Mouse (Mus musculus): ENCODE results near the gene Btbd9. TPM values are rescaled to one million over a fixed set of nuclear protein-coding genes. Genes with fewer than 3 reads are reported as not detected.

Btbd9 gene
- polyA plus RNA-seq, 1 experiment from 2014 or later, result 27.6 TPM

DNA sequence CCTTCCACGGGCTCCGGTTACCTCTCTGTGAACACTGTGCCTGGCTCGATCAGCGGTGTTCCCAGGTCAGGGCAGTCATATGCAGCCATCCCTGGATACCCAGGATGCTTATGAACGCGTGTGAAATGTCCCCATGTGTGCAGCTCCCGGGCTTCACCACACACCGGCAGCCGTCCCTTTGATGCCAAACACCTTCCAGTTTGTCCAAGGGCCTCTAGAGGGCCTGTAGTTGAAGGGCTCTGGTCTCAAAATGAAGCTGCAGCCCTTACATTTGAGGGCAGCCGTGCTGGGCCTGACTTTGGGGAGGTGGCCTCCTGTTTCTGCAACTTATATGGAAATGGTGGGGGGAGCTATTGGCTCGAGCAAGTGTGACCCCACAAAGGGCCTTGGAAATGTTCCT, 353.9 kb downstream of the Btbd9 start:
- CTCF ChIA-PET, result interaction anchor here (1.1 kb wide), 1 partner anchor 11 kb away, joined by 3 read pairs; no protein-coding TSS in a partner anchor
- H3K27me3 ChIP-seq, result no peaks in the 10 kb centered on the region
- DNase-seq (ENCODE audit: low read depth, low spot score), result no peak
- POLR2A ChIA-PET, result no interaction called here
- in situ Hi-C loops (cut with MboI; ENCODE audit: low pct_unique_long_range_greater_than_20kb), result no loop called here
- ATAC-seq, result no peak
- no peak for TF ChIP-seq CTCF (IDR thresholded peaks at IDR 0.05)

GRCm38 (mm10) chr17:30221677-30222076, 354.6 kb downstream of the Btbd9 start:
- no peak for DNase-seq (ENCODE audit: low read depth, low spot score)
- in situ Hi-C loops (cut with MboI; ENCODE audit: low pct_unique_long_range_greater_than_20kb), result no loop called here
- ATAC-seq, result no peak
- no peaks in the 10 kb centered on the region for H3K27me3 ChIP-seq
- ChIA-PET CTCF (interaction anchor here (1.1 kb wide), 1 partner anchor 10 kb away, joined by 3 read pairs; no protein-coding TSS in a partner anchor), POLR2A (no interaction called here)
- no peak for TF ChIP-seq CTCF (IDR thresholded peaks at IDR 0.05)

GRCm38 (mm10) chr17:30215741-30216140, 360.5 kb downstream of the Btbd9 start:
- no peaks in the 10 kb centered on the region for H3K27me3 ChIP-seq
- CTCF ChIA-PET, result no interaction called here
- TF ChIP-seq CTCF (IDR thresholded peaks at IDR 0.05), result no peak
- POLR2A ChIA-PET, result no interaction called here
- ATAC-seq (no peak), DNase-seq (ENCODE audit: low read depth, low spot score) (no peak)
- in situ Hi-C loops (cut with MboI; ENCODE audit: low pct_unique_long_range_greater_than_20kb), result no loop called here

- no peak for ATAC-seq
- H3K27me3 ChIP-seq, result no peaks in the 10 kb centered on the region
- no peak for TF ChIP-seq CTCF (IDR thresholded peaks at IDR 0.05)
- ChIA-PET POLR2A (interaction anchor here (1.0 kb wide), 1 partner anchor 104 kb away, joined by 3 read pairs; no protein-coding TSS in a partner anchor), CTCF (interaction anchor here (1.6 kb wide), 1 partner anchor 11 kb away, joined by 4 read pairs; no protein-coding TSS in a partner anchor)
- in situ Hi-C loops (cut with MboI; ENCODE audit: low pct_unique_long_range_greater_than_20kb), result no loop called here
- no peak for DNase-seq (ENCODE audit: low read depth, low spot score)
These were observed 361.9 kb downstream of the Btbd9 start for GRCm38 (mm10) chr17:30214393-30214792.

- no peak for ATAC-seq
- CTCF ChIA-PET, result interaction anchor here (1.0 kb wide), 1 partner anchor 31 kb away, joined by 3 read pairs; no protein-coding TSS in a partner anchor
- POLR2A ChIA-PET, result no interaction called here
- in situ Hi-C loops (cut with MboI; ENCODE audit: low pct_unique_long_range_greater_than_20kb), result no loop called here
- TF ChIP-seq CTCF (IDR thresholded peaks at IDR 0.05), result no peak
- DNase-seq (ENCODE audit: low read depth, low spot score), result no peak
- H3K27me3 ChIP-seq, result no peaks in the 10 kb centered on the region
These were observed 362.9 kb downstream of the Btbd9 start for GRCm38 (mm10) chr17:30213371-30213770.

DNA sequence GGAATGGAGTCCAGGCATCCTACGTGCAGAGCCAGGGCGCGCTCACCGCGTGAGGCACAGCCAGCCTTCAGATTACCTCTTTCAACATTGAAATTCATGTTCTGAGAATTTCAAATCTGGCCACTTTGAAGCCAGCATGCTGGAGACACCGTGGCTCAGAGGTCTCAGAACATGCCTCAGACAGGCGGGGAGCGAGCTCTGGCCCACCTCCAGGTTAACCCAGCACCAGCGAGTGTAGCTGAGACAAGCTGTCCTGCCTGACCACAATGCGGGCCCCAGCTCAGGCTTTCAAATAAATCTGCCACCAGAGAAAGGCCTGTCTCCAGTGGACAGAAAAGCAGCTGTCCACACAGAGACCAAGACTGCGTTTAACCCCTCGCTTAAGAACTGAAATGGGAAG, 363.6 kb downstream of the Btbd9 start:
- POLR2A ChIA-PET, result no interaction called here
- in situ Hi-C loops (cut with MboI; ENCODE audit: low pct_unique_long_range_greater_than_20kb), result no loop called here
- TF ChIP-seq CTCF (IDR thresholded peaks at IDR 0.05), result no peak
- ATAC-seq (no peak), DNase-seq (ENCODE audit: low read depth, low spot score) (no peak)
- H3K27me3 ChIP-seq, result no peaks in the 10 kb centered on the region
- CTCF ChIA-PET, result interaction anchor here (1.0 kb wide), 1 partner anchor 30 kb away, joined by 3 read pairs; no protein-coding TSS in a partner anchor

DNA sequence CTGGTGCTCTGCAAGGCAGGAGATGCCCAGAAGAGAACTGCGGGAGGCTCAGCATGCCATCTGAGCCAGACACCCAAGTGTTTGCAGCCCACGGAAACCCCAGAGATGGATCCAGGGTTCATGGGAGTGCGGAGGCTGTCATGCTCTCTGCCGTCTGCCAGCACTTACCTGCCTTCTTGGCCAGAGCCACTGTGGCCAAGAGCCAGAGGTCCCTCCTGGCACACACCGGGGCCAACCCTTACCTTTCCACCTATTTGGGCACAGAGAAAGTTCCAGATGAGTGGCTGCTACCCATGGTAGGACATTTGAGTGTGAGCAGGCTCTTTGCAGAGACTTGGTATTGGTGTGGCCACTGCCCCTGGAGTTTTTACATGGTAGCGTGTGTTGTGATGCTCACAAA, 365.4 kb downstream of the Btbd9 start:
- in situ Hi-C loops (cut with MboI; ENCODE audit: low pct_unique_long_range_greater_than_20kb), result no loop called here
- H3K27me3 ChIP-seq, result no peaks in the 10 kb centered on the region
- DNase-seq (ENCODE audit: low read depth, low spot score) (no peak), ATAC-seq (no peak)
- no peak for TF ChIP-seq CTCF (IDR thresholded peaks at IDR 0.05)
- ChIA-PET POLR2A (interaction anchor here (0.6 kb wide), 1 partner anchor 237 kb away, joined by 3 read pairs; no protein-coding TSS in a partner anchor), CTCF (no interaction called here)

DNA sequence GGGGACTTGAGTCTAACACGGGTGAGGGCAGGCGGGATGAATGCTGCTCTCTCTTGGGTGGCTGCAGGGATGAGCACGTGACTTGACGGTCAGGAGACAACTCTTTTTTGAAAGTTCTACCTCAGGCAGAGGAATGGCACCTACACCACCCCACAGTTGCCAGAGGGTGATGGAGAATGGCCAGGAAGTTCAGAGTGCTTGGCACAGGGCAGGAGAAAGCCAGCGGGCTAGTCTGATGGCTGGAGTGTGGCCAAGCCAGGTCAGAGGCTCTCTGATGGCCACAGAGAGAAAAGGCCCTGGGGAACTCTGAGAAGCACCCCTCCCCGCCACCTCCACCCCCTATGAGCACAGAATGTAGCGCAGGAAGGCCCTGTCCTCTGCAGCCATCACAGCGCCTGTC, 366.0 kb downstream of the Btbd9 start:
- CTCF ChIA-PET, result no interaction called here
- no peak for DNase-seq (ENCODE audit: low read depth, low spot score)
- H3K27me3 ChIP-seq, result no peaks in the 10 kb centered on the region

GRCm38 (mm10) chr17:30205062-30205825, 371.0 kb downstream of the Btbd9 start:
- in situ Hi-C loops (cut with MboI; ENCODE audit: low pct_unique_long_range_greater_than_20kb), result no loop called here

More for the DNA sequence above, 366.0 kb downstream of the Btbd9 start:
- in situ Hi-C loops (cut with MboI; ENCODE audit: low pct_unique_long_range_greater_than_20kb), result no loop called here
- no peak for ATAC-seq
- no peak for TF ChIP-seq CTCF (IDR thresholded peaks at IDR 0.05)
- POLR2A ChIA-PET, result no interaction called here

GRCm38 (mm10) chr17:30200283-30200682, 376.0 kb downstream of the Btbd9 start:
- no peak for ATAC-seq
- in situ Hi-C loops (cut with MboI; ENCODE audit: low pct_unique_long_range_greater_than_20kb), result no loop called here
- DNase-seq (ENCODE audit: low read depth, low spot score), result no peak
- no peak for TF ChIP-seq CTCF (IDR thresholded peaks at IDR 0.05)
- ChIA-PET POLR2A (no interaction called here), CTCF (interaction anchor here (0.7 to 1.0 kb wide), 2 partner anchors 12 to 149 kb away, joined by 3 read pairs; no protein-coding TSS in a partner anchor)
- H3K27me3 ChIP-seq, result no peaks in the 10 kb centered on the region

More at GRCm38 (mm10) chr17:30205062-30205825, 371.0 kb downstream of the Btbd9 start:
- no peak for ATAC-seq
- no peak for TF ChIP-seq CTCF (IDR thresholded peaks at IDR 0.05)
- DNase-seq (ENCODE audit: low read depth, low spot score), result no peak
- H3K27me3 ChIP-seq, result no peaks in the 10 kb centered on the region
- ChIA-PET CTCF (interaction anchor here (1.1 kb wide), 1 partner anchor 12 kb away, joined by 3 read pairs; no protein-coding TSS in a partner anchor), POLR2A (no interaction called here)
